Mouse (Mus musculus) T-helper 17 cell (primary cell): ENCODE results near the gene Snrnp35.
"Not testable (repeated sequence)": the region's sequence is repeated elsewhere in the genome, so short reads cannot be mapped to it uniquely, and the experiment has no call there.

Experiments used
- in situ Hi-C, 2 experiments: fragments of 300-600 bp; cut with MboI, MseI; formaldehyde crosslinking; loops; 1 replicate in 1 of 2; 2 replicates in 1 of 2; pipeline ENCODE4 v1.15.1; 2025; ENCODE audit warnings: high pct_unique_total_duplicates in 2 of 2

The Snrnp35 gene

DNA sequence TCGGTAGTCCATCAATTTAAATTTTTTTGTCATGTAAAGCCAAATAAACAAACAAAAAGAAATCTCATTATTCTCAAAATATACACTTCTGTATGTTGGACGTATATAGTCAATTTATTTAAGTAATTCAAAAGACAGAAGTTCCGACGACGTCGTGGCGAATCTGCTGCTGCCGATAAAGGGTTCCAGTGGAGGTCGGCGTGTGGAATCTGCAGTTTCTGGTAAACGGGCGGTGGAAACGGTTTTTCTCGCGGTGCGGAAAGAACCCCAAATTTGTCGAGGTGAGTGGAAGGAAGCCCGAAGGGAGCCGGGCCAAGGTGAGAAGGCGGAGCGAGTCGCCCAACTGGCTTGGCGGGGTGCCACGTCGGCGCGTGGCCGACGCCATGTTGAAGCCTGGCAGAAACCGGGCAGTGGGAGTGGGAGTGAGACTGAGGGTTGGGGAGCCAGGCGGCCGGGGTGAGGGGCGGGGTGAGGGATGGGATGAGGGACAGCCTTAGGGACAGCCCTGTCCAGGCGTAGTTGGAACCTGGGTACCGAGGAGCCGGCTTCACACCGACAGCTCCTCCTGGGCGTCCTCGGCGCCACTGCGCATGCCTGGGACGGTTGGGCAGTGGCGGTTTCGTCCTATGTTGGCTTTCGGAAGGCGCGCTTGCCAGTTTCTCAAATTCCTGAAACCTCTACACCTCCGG, at the start of gene Snrnp35:
TSS of gene Snrnp35 (plus strand) at position 169 of the 689 bp plus-strand sequence.
- in situ Hi-C loops, result no loop called here

GRCm38 (mm10) chr5:124438229-124438628, 44.7 kb upstream of the Snrnp35 start:
- in situ Hi-C loops, result loop anchor here in 1 of 2 experiments (5.0 to 10.0 kb wide), 2 partner anchors 34 to 97 kb away; partner anchors contain the start of gene Rilpl1

- in situ Hi-C loops, result loop anchor here in 1 of 2 experiments (5.0 to 10.0 kb wide), 2 partner anchors 34 to 96 kb away; partner anchors contain the start of gene Rilpl1
Observed at GRCm38 (mm10) chr5:124438746-124439145, 44.2 kb upstream of the Snrnp35 start.

DNA sequence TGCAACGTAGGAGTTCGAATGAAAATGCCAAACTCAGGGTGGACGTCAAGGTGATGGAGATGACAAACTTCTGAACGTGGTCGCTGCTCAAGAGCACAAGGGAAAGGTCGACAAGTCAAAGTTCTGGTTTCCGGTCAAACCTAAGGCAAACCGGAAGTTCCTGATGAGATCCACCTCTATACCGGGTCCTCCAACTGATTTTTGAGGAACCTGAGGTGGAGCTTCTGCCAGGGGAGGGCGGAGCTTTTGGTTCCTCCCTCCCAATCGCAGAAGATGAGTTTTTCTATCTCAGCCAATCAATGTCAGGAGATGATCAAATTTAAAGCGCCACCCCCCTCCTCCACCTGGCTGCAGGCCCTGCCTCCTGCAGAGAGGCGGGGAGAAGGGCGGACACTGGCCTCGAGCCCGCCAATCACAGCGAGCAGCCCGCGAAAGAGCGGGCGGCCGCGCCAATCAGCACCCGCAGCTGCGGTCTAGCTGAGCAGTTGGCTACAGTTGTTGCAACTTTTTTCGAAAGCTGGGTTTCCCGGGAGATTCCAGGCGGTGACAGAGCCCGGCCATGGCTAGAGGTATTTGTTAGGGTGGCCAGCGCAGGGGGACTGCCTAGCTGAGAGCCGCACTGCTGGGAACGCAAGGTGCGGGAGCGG, 43.4 kb upstream of the Snrnp35 start, which contains the start of gene Kmt5a:
TSS of gene Kmt5a (plus strand) at position 484 of the 647 bp plus-strand sequence.
- in situ Hi-C loops, result loop anchor here in 1 of 2 experiments (5.0 to 10.0 kb wide), 2 partner anchors 33 to 95 kb away; partner anchors contain the start of gene Rilpl1

DNA sequence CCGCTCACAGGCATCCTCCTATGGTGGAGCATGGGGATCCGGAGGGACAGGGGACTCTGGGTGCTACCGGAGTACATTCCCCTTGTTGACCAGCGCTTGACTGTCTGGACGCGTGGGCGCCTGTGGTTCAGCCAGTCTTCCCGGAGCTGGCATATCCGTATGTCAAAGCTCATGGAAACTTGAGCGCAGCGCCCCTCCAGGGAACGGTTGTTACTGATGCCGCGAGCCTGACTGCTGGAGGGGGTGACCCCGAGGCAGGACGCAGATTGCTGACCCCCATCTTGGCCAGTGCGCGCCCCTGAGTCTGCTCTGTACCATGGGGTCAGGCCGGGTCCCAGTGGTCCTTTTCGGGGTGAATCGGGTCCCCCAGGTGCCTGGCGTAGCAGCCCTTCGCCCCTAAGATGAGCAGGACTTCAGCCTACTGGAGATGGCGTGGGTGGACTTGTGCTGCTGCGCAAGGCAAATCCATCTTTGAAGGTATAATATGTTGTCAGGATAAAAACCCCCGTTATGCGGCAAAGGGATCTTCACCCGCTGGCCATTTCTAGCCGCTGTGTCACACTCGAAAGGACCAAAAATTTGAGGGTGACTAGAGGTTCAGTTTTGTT, 42.7 kb upstream of the Snrnp35 start:
- in situ Hi-C loops, result no loop called here

GRCm38 (mm10) chr5:124442628-124443027, 40.3 kb upstream of the Snrnp35 start:
- in situ Hi-C loops, result no loop called here

DNA sequence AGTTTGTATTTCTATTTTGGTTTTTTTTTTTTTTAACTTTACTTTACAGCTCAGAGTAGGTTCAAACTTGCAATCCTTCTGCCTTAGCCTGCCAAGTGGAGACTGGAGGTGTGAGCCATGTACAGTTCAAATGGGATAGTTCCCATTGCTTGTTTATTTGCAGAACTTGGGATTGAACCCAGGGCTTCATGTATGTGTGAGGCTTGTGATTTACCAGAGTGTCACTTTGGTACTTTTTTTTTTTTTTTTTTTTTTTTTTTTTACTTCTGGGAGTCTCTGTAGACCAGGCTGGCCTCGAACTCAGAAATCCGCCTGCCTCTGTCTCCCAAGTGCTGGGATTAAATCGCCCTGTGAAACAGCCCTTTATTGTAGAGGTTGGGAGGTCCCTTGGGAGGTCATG, 38.7 kb upstream of the Snrnp35 start:
- in situ Hi-C loops, result no loop called here

- in situ Hi-C loops, result no loop called here
Observed at GRCm38 (mm10) chr5:124444661-124445561, 38.0 kb upstream of the Snrnp35 start.

GRCm38 (mm10) chr5:124445621-124446293, 37.2 kb upstream of the Snrnp35 start:
- in situ Hi-C loops, result no loop called here

GRCm38 (mm10) chr5:124446301-124446881, 36.5 kb upstream of the Snrnp35 start:
- in situ Hi-C loops, result no loop called here

GRCm38 (mm10) chr5:124449494-124449893, 33.4 kb upstream of the Snrnp35 start:
- in situ Hi-C loops, result no loop called here

- in situ Hi-C loops, result no loop called here
Observed at GRCm38 (mm10) chr5:124450051-124450450, 32.9 kb upstream of the Snrnp35 start.

DNA sequence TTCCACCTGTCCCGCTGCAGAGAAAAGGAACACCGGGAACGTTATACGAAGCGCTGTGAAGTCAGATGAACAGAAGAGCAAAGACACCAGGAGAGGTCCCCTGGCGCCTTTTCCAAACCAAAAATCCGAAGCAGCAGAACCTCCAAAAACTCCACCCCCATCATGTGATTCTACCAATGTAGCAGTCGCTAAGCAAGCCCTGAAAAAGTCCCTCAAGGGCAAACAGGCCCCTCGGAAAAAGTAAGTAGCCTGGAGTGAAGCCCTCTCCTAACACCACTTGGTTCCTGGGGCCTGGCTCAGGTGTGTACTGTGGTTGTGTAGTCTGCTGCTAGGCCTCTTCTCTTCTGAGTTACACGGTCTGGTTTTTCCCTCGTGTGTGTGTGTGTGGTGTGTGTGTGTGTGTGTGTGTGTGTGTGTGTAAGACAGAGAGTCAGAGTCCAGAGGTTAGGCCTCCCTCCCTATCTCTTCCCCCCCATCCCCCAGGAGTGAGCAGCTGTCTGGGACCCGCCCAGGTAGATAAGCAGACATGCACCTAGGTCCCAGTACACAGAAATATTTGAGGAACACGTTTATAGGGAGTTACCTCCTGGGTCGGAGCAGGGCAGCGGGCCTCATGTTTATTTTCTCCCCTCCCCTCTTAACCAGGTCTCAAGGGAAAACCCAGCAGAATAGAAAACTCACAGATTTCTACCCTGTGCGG, 32.1 kb upstream of the Snrnp35 start:
- in situ Hi-C loops, result no loop called here

DNA sequence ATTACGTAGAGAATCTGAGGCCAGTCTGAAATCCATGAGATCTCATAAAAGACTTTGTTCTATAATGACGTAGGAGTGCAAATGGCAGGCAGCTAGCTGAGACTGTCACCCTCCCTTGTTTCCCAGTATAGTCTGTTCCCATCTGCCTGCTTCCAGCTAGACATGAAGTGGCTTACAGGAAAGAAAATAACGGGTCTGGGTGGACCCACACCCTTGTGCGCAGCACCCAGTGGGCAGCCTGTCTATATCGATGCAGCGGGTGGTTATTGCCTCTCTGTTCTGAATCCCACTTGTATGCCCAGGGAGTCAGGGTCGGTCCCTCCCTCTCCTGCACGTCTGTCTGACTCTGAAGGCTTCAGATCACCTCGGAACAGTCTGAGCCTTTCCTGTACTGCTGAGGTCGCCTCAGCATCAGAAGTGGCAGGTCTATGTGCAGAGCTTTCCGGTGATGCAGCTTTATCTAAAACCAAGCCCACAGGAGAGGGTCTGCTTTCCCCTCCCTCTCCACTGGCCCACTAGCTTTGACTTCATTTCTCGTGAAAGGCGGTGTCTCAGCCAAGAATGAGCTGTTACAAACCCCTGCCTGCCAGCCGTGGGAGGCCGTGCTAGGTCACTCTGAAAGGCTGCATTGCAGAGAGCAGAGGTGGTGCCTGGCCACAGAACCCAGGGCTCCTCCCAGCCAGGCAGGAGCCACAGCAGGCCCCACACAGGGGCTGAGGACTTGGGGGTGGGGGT, 30.3 kb upstream of the Snrnp35 start:
- in situ Hi-C loops, result no loop called here

DNA sequence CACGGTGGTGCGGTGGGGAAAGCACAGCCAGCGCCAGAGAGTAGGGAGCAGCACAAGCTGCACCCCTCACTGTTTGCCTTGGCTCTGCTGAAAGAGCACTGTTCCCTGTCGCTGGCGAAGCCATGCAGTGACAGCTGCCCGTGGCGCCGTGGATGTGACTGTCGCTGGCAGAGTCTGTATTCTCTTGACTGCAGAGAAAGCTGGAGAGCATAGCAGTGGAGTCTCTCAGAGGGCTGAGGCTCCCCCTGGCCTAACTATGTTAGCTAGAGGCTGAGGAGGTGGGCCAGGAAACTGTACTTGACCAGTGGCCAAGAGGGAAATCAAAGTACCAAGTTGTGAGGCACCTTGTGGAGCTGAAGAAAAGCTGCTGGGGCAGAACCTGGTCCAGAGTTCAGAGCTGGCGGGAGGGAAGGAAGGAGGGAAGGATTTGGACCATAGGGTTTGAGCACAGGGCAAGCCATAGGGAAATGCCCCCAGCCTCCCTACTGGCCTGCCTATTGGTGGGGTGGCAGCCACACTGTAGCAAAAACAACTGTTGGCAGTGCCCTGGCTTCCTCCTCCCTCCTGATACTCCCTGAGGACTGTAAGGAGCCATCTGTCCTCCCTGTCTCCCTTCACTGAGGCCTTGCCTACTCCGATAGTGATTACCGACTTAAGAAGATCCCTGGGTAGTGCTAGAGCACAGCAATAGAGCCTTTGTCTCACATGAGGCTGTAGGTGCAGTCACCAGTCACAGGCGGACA, 29.4 kb upstream of the Snrnp35 start:
- in situ Hi-C loops, result no loop called here

GRCm38 (mm10) chr5:124454082-124454419, 28.9 kb upstream of the Snrnp35 start:
- in situ Hi-C loops, result no loop called here

GRCm38 (mm10) chr5:124456762-124457161, 26.2 kb upstream of the Snrnp35 start:
- in situ Hi-C loops, result loop anchor here in 1 of 2 experiments (5.0 kb wide), 1 partner anchor 69 kb away; no protein-coding TSS in a partner anchor

DNA sequence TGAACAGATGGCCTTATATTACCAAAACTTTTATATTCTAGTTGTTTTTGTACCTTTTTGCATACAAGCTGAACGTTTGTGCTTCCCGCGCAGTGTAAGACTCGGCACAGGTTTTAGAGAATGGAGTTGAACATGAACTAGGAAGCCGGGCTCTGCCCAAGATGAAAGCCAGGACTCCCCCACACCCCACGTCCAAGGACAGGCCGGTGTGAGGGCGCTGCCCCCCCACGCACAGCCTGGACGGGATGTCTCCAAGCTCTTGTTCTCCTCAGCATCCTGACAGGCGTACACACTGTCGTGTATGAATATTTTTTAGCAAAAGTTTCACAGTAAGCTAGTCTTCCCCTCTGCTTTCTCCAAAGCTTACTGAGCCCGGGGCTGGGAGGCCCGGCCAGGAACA, 22.0 kb upstream of the Snrnp35 start:
- in situ Hi-C loops, result not testable (repeated sequence)
